Mouse (Mus musculus): ENCODE measurements around the gene Baz1a.

DNA sequence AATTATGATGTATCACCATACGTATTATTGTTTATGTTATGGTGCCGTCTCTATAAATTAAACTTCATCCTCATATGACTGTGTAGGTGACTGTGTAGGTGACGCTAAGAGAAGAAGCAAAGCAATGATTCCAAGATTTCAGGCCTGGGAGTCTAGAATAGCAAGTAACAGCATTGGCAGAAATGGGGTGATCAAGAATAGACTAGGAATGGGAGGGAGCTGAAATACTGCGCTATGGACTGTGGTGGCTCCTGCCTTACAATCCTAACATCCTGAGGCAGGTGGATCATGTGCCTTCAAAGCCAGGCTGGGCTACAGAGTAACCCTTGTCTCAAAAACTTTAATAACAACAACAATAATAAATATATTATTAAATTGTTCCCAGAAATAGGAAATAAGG, 19.7 kb downstream of the Baz1a start:
- TF ChIP-seq POLR2A (IDR thresholded peaks at IDR 0.05; ENCODE audit: low read depth, low read length) (no peak), CTCF (IDR thresholded peaks at IDR 0.05; ENCODE audit: borderline replicate concordance, insufficient read depth, low read length) (no peak)

Measured in embryonic fibroblast, embryonic 13.5 days (primary cell).